Mouse (Mus musculus) liver, adult 2 months (tissue): ENCODE results near the gene Kncn. TPM values are rescaled to one million over a fixed set of nuclear protein-coding genes. Genes with fewer than 3 reads are reported as not detected.

Experiments
- DNase-seq: peaks from one replicate; pipeline ENCODE4 v3.0.0-alpha.2; 2011; ENCODE audit warnings: low read depth, low spot score; ENCODE audit errors: extremely low read depth
- H3K27ac ChIP-seq: fragments of 200-500 bp; replicated peaks from 2 replicates; pipeline ENCODE4 v1.5.1; 2012; ENCODE audit warnings: low read depth, mild to moderate bottlenecking, control low read depth, inconsistent platforms, low read length; ENCODE audit not compliant: insufficient read depth
- H3K27me3 ChIP-seq: fragments of 200-500 bp; 2 replicates; pipeline ENCODE4 v1.6.1; 2012; ENCODE audit warnings: mild to moderate bottlenecking, moderate library complexity, low read length, inconsistent platforms; ENCODE audit not compliant: control insufficient read depth, insufficient read depth
- H3K36me3 ChIP-seq: fragments of 200-500 bp; 2 replicates; pipeline ENCODE4 v1.6.1; 2012; ENCODE audit warnings: low read length, inconsistent platforms; ENCODE audit not compliant: control insufficient read depth, insufficient read depth
- H3K4me1 ChIP-seq: fragments of 200-500 bp; 2 replicates; pipeline ENCODE4 v1.6.1; 2011; ENCODE audit warnings: low read length; ENCODE audit not compliant: control insufficient read depth, insufficient read depth
- H3K4me3 ChIP-seq: fragments of 200-500 bp; 2 replicates; pipeline ENCODE4 v1.5.1; 2011; ENCODE audit warnings: low read depth, mild to moderate bottlenecking, control low read depth, low read length, moderate library complexity; ENCODE audit not compliant: insufficient read depth
- H3K79me2 ChIP-seq: fragments of 200-500 bp; 2 replicates; pipeline ENCODE4 v1.6.1; 2012; ENCODE audit warnings: inconsistent platforms, mild to moderate bottlenecking, low read length, moderate library complexity; ENCODE audit not compliant: control insufficient read depth, insufficient read depth
- H3K9ac ChIP-seq: fragments of 200-500 bp; 2 replicates; pipeline ENCODE4 v1.6.1; 2012; ENCODE audit warnings: low read depth, mild to moderate bottlenecking, control low read depth, inconsistent platforms, low read length
- CTCF ChIP-seq: fragments of 200-500 bp; IDR thresholded peaks from 2 replicates; pipeline ENCODE4 v1.5.1; 2011; ENCODE audit warnings: low read depth, low read length, control low read depth
- POLR2A ChIP-seq: fragments of 200-500 bp; IDR thresholded peaks from 2 replicates; pipeline ENCODE4 v1.6.1; 2011; ENCODE audit warnings: low read length, control low read depth; ENCODE audit not compliant: insufficient read depth; ENCODE audit errors: extremely low read depth
- WGBS: fragments of 180-500 bp; shearing (Covaris S2); methylation state at CpG from one replicate; pipeline ENCODE4 v1.1.7; 2018; 5-methylcytosine and 5-hydroxymethylcytosine counted together
- polyA plus RNA-seq: library from polyadenylated mRNA; depleted of rRNA; stranded (reverse); fragments of >200 nt; gene quantifications from 2 replicates; pipeline ENCODE4 v1.2.3, GENCODE M21; 2012
- total RNA-seq: library from RNA; depleted of rRNA; stranded (reverse); fragments of >200 nt; gene quantifications from 2 replicates; pipeline ENCODE4 v1.2.3, GENCODE M21; 2014

The Kncn gene
- total and polyA plus RNA-seq, 2 experiments, result not detected

GRCm38 (mm10) chr4:115851569-115851968 is 32.6 kb upstream of the Kncn start:
- Histone ChIP-seq H3K36me3 (peaks cover 30% of the 10 kb centered on the region), H3K9ac (no peak overlapping the region), H3K27me3 (no peaks in the 10 kb centered on the region), H3K4me1 (peaks cover 7% of the 10 kb centered on the region), H3K79me2 (peaks cover 2% of the 10 kb centered on the region; the same call in 1 of the 2 replicates), H3K27ac (no peak overlapping the region), H3K4me3 (no peak overlapping the region)
- WGBS, result 79% methylated on average over 6 of the region's 6 CpGs
- DNase-seq, result no peak
- TF ChIP-seq POLR2A, result no peak
- TF ChIP-seq CTCF, result no peak

DNA sequence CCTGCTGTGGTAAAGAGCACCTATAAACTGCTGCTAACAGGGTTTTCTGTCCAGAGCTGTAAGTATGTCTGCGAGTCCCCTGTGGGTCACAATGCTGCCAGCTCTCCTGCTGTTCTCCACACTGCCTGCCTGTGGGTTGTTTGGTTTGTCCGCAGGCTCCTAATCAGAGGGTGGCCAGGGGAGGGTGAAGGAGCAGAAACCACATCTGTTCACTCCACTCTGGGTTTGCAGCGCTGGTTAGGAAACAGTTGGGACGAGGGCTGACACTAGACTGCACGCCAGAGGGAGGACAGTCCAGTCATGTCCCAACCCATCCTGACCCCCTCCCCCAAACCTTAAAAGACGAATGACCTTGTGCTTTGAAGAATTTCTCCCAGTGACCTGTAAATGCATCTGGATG is 29.1 kb upstream of the Kncn start:
- no peak for TF ChIP-seq CTCF
- no peak for TF ChIP-seq POLR2A
- Histone ChIP-seq H3K27me3 (no peaks in the 10 kb centered on the region), H3K27ac (no peak overlapping the region), H3K4me3 (no peak overlapping the region), H3K36me3 (peaks cover 30% of the 10 kb centered on the region), H3K79me2 (0 out of 2 replicates have a peak, but pooled peaks cover 2% of the 10 kb centered on the region), H3K4me1 (no peaks in the 10 kb centered on the region), H3K9ac (no peak overlapping the region)
- DNase-seq, result no peak
- WGBS, result 90% methylated on average over 6 of the region's 6 CpGs

DNA sequence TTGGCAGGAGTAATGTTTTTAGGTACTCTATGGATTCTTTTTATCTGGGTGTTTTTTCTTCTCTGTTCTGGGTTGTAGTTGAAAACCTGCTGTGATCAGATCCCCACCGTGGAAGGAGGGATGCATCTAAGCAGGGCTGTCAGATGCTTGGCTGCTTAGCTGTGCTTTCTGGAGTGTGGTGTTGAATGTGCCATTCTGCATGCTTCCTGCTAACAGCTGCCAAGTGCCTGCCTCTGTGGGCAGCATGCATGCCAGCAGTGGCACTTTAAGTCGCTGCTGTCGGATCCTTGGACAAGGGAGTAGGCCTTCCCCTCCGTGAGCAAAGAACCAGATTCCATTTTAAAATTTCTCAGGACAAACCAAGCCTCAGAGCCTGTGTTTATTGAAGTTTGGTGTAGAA is 28.6 kb upstream of the Kncn start:
- Histone ChIP-seq H3K36me3 (peaks cover 26% of the 10 kb centered on the region), H3K79me2 (0 out of 2 replicates have a peak, but pooled peaks cover 1% of the 10 kb centered on the region), H3K4me1 (no peaks in the 10 kb centered on the region), H3K27me3 (no peaks in the 10 kb centered on the region), H3K4me3 (no peak overlapping the region), H3K27ac (no peak overlapping the region), H3K9ac (no peak overlapping the region)
- 96% methylated on average over 4 of the region's 4 CpGs for WGBS
- no peak for DNase-seq
- no peak for TF ChIP-seq CTCF
- no peak for TF ChIP-seq POLR2A

DNA sequence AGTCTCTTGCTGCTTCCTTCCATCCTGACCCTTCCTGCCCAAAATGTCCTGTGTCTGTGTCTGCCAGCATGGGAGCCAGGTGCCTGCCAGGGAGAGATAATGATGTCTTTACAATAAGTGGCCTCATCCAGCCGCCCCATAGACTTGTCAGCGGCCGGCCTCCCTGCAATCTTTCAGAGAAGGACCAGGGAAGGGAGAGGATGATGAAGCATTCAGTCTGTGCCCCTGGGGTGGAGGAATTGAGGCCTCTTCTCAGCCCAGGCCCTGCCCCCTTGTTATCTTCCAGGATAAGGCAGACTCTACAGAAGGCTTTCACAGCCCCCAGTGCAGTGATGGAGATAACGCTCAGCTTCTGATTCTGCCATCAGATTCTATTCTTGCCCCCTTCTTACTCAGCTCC is 27.9 kb upstream of the Kncn start:
- WGBS, result 92% methylated on average over 4 of the region's 4 CpGs
- H3K27ac ChIP-seq, result no peak overlapping the region

DNA sequence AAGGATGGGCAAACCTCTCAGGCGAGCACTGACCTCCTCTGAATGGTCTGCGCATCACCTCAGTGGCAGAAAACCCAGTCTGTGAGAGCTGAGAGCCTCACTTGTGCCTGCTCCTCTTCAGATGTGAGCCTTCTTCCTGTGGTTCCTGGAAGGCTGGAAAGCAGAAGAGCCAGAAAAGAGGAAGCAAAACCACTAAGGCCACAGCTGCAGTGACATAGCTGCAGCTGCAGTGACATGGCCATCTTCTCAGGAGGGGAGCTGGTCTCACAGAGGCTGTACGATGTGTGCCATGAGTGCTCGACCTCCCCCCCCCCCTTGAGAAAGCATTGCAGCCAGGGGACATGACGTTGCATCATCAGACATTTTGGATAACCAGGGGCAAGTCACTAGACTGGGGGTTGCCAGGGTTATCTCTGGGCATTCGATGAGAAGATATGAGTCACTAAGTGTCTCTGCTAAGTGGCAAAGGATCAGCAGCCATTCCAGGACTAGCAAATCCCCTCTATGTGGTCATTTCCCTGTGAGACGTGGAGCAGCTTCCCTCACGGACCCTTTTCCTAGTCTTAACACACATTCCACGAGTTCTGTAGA is 26.8 kb upstream of the Kncn start:
- peak; percentile 16 for DNase-seq
- no peak overlapping the region for H3K27ac ChIP-seq
- no peaks in the 10 kb centered on the region for H3K27me3 ChIP-seq
- H3K79me2 ChIP-seq, result no peaks in the 10 kb centered on the region
- no peak overlapping the region for H3K4me3 ChIP-seq
- H3K4me1 ChIP-seq, result no peaks in the 10 kb centered on the region
- 78% methylated on average over 9 of the region's 9 CpGs for WGBS
- TF ChIP-seq POLR2A, result no peak
- TF ChIP-seq CTCF, result no peak
- H3K36me3 ChIP-seq, result peaks cover 20% of the 10 kb centered on the region
- H3K9ac ChIP-seq, result no peak overlapping the region

More for the DNA sequence above, 27.9 kb upstream of the Kncn start:
- TF ChIP-seq POLR2A, result no peak
- no peak for TF ChIP-seq CTCF
- Histone ChIP-seq H3K4me1 (no peaks in the 10 kb centered on the region), H3K36me3 (peaks cover 24% of the 10 kb centered on the region), H3K9ac (no peak overlapping the region), H3K79me2 (no peaks in the 10 kb centered on the region), H3K27me3 (no peaks in the 10 kb centered on the region), H3K4me3 (no peak overlapping the region)
- DNase-seq, result no peak

GRCm38 (mm10) chr4:115863352-115863751 is 20.8 kb upstream of the Kncn start:
- TF ChIP-seq CTCF (no peak), POLR2A (no peak)
- no peak overlapping the region for H3K4me3 ChIP-seq
- H3K79me2 ChIP-seq, result no peaks in the 10 kb centered on the region
- no peaks in the 10 kb centered on the region for H3K27me3 ChIP-seq
- WGBS, result 94% methylated on average over 7 of the region's 7 CpGs
- DNase-seq, result no peak
- no peak overlapping the region for H3K9ac ChIP-seq
- H3K27ac ChIP-seq, result no peak overlapping the region
- no peaks in the 10 kb centered on the region for H3K4me1 ChIP-seq
- H3K36me3 ChIP-seq, result peaks cover 31% of the 10 kb centered on the region
